In the genomic region with DNA sequence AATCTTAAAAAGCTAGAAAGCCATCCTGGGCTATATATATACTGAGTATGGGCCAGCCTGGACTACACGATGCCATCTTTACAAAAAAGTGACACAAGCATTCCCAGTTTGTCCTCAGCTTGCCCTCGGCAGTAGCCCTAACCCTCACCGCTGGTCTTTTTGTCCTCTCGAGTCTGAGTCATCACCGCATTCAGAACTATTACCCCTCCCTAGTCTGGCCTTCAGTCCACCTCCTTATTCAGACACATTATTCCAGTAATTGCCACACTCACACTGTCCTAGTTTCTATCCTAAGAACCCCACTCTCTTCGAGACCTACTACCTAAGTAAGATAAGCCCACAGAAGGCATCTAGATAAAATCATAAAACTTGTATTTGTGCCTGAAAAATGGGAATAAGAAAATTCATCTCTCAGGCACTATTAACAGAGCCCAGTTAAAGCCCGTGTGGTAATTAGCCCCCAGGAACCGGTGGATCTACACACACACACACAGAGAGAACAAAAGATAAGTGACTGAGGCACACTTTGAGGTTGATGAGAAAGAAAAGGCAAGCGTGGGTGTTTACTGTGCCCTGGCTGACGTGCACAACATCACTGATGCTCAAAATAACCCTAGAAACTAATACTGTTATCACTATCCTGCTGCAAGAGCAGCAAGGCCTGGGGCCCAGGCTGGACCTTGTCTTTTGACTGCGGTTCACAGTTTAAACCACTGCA, we compare ENCODE assay signal across 22 mouse cellular contexts. TPM values are rescaled to one million over a fixed set of nuclear protein-coding genes. Genes with fewer than 3 reads are reported as not detected.
DNase-seq lines count a peak whose midpoint lies in the region; ATAC-seq and TF ChIP-seq lines count a peak whose summit lies in the region.
"Had no signal": no experiment of that assay in that cellular context is flagged by ENCODE, and none has a peak within 500 bp of the region (broad histone marks: within the 10 kb centered on the region; RNA-seq: fewer than 3 reads in every experiment).

No protein-coding gene starts in this region.

- intact Hi-C loops in heart, postnatal 36 days (cut with DNase I), result no loop called here

- H3K27ac ChIP-seq in heart, embryonic 13.5 days (replicated peaks), result peak overlapping the region; percentile 46
- peak overlapping the region; percentile 73; the same call in 1 of the 2 replicates for H3K27ac ChIP-seq in lung, postnatal 0 days (ENCODE audit: low read length)
- H3K27ac ChIP-seq in stomach, postnatal 0 days (replicated peaks), result peak overlapping the region; percentile 80; the same call in 1 of the 2 replicates
- H3K27ac ChIP-seq: embryonic facial prominence, embryonic 10.5 days; midbrain, embryonic 15.5 days; neural tube, embryonic 15.5 days had no signal

- H3K36me3 ChIP-seq in heart, embryonic 13.5 days, result peaks cover 44% of the 10 kb centered on the region
- H3K36me3 ChIP-seq in lung, postnatal 0 days (ENCODE audit: insufficient read depth, low read length), result peaks cover 8% of the 10 kb centered on the region
- peaks cover 14% of the 10 kb centered on the region for H3K36me3 ChIP-seq in stomach, postnatal 0 days (ENCODE audit: control insufficient read depth, insufficient read depth, low read length)

- no peak for ATAC-seq in heart, embryonic 13.5 days (ENCODE audit: extremely low read depth, insufficient number of reproducible peaks, low FRiP score, low TSS enrichment)
- ATAC-seq in lung, postnatal 0 days, result no peak
- ATAC-seq in stomach, postnatal 0 days (ENCODE audit: low FRiP score, low TSS enrichment), result no peak
- ATAC-seq: CD4-positive, CD25-positive, alpha-beta regulatory T cell, adult 4 months; inflammation-experienced regulatory T-cells, adult 6 months; midbrain, embryonic 15.5 days had no signal

- H3K9me3 ChIP-seq in heart, embryonic 13.5 days, result no peaks in the 10 kb centered on the region
- H3K9me3 ChIP-seq in lung, postnatal 0 days (ENCODE audit: low read length), result no peaks in the 10 kb centered on the region
- H3K9me3 ChIP-seq in stomach, postnatal 0 days (ENCODE audit: control insufficient read depth, low read length), result no peaks in the 10 kb centered on the region
- H3K9me3 ChIP-seq: embryonic facial prominence, embryonic 10.5 days; midbrain, embryonic 15.5 days; neural tube, embryonic 15.5 days had no signal

- no peak for TF ChIP-seq EP300 in lung, postnatal 0 days (IDR thresholded peaks at IDR 0.05)
- TF ChIP-seq EP300 in stomach, postnatal 0 days (optimal IDR thresholded peaks at IDR 0.05), result no peak

- 0 out of 2 replicates have a peak overlapping the region, but pooled peaks have one; percentile 0 for H3K9ac ChIP-seq in heart, embryonic 13.5 days
- H3K9ac ChIP-seq in lung, postnatal 0 days (replicated peaks; ENCODE audit: low read depth), result no peak overlapping the region
- H3K9ac ChIP-seq in stomach, postnatal 0 days (ENCODE audit: low read length), result no peak overlapping the region
- H3K9ac ChIP-seq: midbrain, embryonic 15.5 days; neural tube, embryonic 15.5 days had no signal

- H3K4me3 ChIP-seq in heart, embryonic 13.5 days, result no peak overlapping the region
- H3K4me3 ChIP-seq in lung, postnatal 0 days (ENCODE audit: low read depth, low read length), result no peak overlapping the region
- H3K4me3 ChIP-seq in stomach, postnatal 0 days (ENCODE audit: low read depth, low read length), result no peak overlapping the region
- H3K4me3 ChIP-seq: embryonic facial prominence, embryonic 10.5 days; midbrain, embryonic 15.5 days; neural tube, embryonic 15.5 days had no signal

- DNase-seq in adrenal gland, adult (ENCODE audit: inconsistent age in 2 of 2, low spot score in 1 of 2), result peak; percentile 59 to 82
- DNase-seq in adrenal gland, adult 18-20 months (ENCODE audit: low spot score in 2 of 2), result no peak
- no peak for DNase-seq in heart, postnatal 36 days
- DNase-seq in lung, postnatal 0 days (ENCODE audit: low spot score), result no peak
- DNase-seq in lung, postnatal 14 days, result no peak
- DNase-seq in stomach, postnatal 0 days (ENCODE audit: low spot score), result no peak
- DNase-seq in thymus, adult 18-20 months, result no peak
- DNase-seq: cerebellum, adult 8-10 months; gastrocnemius, postnatal 14 days; kidney, adult 9 months; kidney, postnatal 25 days; lung, adult 18-20 months; right cerebral cortex, postnatal 14 days; spleen, adult 18-20 months; thymus, postnatal 4 days had no signal

- no peaks in the 10 kb centered on the region for H3K27me3 ChIP-seq in heart, embryonic 13.5 days (replicated peaks)
- no peaks in the 10 kb centered on the region for H3K27me3 ChIP-seq in lung, postnatal 0 days (replicated peaks; ENCODE audit: insufficient read depth, low read length)
- no peaks in the 10 kb centered on the region for H3K27me3 ChIP-seq in stomach, postnatal 0 days (ENCODE audit: control insufficient read depth, insufficient read depth, low read length)

- H3K4me1 ChIP-seq in heart, embryonic 13.5 days, result peaks cover 58% of the 10 kb centered on the region
- peaks cover 5% of the 10 kb centered on the region; the same call in 1 of the 2 replicates for H3K4me1 ChIP-seq in lung, postnatal 0 days (ENCODE audit: insufficient read depth, low read depth, low read length)
- H3K4me1 ChIP-seq in stomach, postnatal 0 days (replicated peaks; ENCODE audit: control insufficient read depth, insufficient read depth), result peaks cover 4% of the 10 kb centered on the region; the same call in 1 of the 2 replicates

- peak overlapping the region; percentile 10; the same call in 1 of the 2 replicates for H3K4me2 ChIP-seq in heart, embryonic 13.5 days
- peak overlapping the region; percentile 87 for H3K4me2 ChIP-seq in lung, postnatal 0 days (replicated peaks; ENCODE audit: low read depth, low read length)
- no peak overlapping the region for H3K4me2 ChIP-seq in stomach, postnatal 0 days (replicated peaks; ENCODE audit: low read depth)
- H3K4me2 ChIP-seq: liver, embryonic 11.5 days; midbrain, embryonic 15.5 days; neural tube, embryonic 15.5 days had no signal

- 62% methylated on average over 11 of the region's 11 CpGs for WGBS in heart, embryonic 13.5 days
- WGBS in lung, postnatal 0 days, result 68% methylated on average over 11 of the region's 11 CpGs
- 69% methylated on average over 11 of the region's 11 CpGs for WGBS in stomach, postnatal 0 days

- no peak for TF ChIP-seq CTCF in lung, postnatal 0 days (IDR thresholded peaks at IDR 0.05)
- no peak for TF ChIP-seq CTCF in stomach, postnatal 0 days (IDR thresholded peaks at IDR 0.05; ENCODE audit: low read depth)

RNA-seq across cellular contexts. Expression of a gene that starts 3.2 kb away (rescaled TPM):
- total RNA-seq in adrenal gland, adult 18-20 months (2021), result 100 to 1,000 TPM in 1 of 2 experiments, 10 to 100 TPM in 1; 81.8 to 108 TPM
- 30.6 and 34.2 TPM in 2 replicates for polyA plus RNA-seq in heart, embryonic 13.5 days (2015; fragmentation: Nextera tagmentation; extraction: Ambion mirVana)
- total RNA-seq in heart, postnatal 36 days (2021), result 10 to 100 TPM; 11.0 to 11.3 TPM
- 114 and 135 TPM in 2 replicates for polyA plus RNA-seq in lung, postnatal 0 days (2015; fragmentation: Nextera tagmentation; extraction: Ambion mirVana)
- 108 and 117 TPM in 2 replicates for polyA plus RNA-seq in stomach, postnatal 0 days (2015; fragmentation: Nextera tagmentation; extraction: Ambion mirVana)

RNA-seq across cellular contexts. Expression of a gene that starts 21.5 kb away (rescaled TPM):
- total RNA-seq in adrenal gland, adult 18-20 months (2021), result 10 to 100 TPM; 33.9 to 41.1 TPM
- polyA plus RNA-seq in heart, embryonic 13.5 days (2015; fragmentation: Nextera tagmentation; extraction: Ambion mirVana), result 7.4 and 7.7 TPM in 2 replicates
- total RNA-seq in heart, postnatal 36 days (2021), result 10 to 100 TPM; 22.2 to 24.0 TPM
- 23.0 and 23.1 TPM in 2 replicates for polyA plus RNA-seq in lung, postnatal 0 days (2015; fragmentation: Nextera tagmentation; extraction: Ambion mirVana)
- polyA plus RNA-seq in stomach, postnatal 0 days (2015; fragmentation: Nextera tagmentation; extraction: Ambion mirVana), result 15.3 and 23.6 TPM in 2 replicates

RNA-seq across cellular contexts. Expression of a gene that starts 35.4 kb away (rescaled TPM):
- 10 to 100 TPM; 70.0 to 95.0 TPM for total RNA-seq in adrenal gland, adult 18-20 months (2021)
- 14.5 and 16.9 TPM in 2 replicates for polyA plus RNA-seq in heart, embryonic 13.5 days (2015; fragmentation: Nextera tagmentation; extraction: Ambion mirVana)
- total RNA-seq in heart, postnatal 36 days (2021), result 10 to 100 TPM; 19.6 to 25.4 TPM
- 24.2 and 24.6 TPM in 2 replicates for polyA plus RNA-seq in lung, postnatal 0 days (2015; fragmentation: Nextera tagmentation; extraction: Ambion mirVana)
- 20.8 and 21.6 TPM in 2 replicates for polyA plus RNA-seq in stomach, postnatal 0 days (2015; fragmentation: Nextera tagmentation; extraction: Ambion mirVana)

RNA-seq across cellular contexts. Expression of a gene that starts 38.1 kb away (rescaled TPM):
- total RNA-seq in adrenal gland, adult 18-20 months (2021), result 10 to 100 TPM; 44.6 to 55.1 TPM
- polyA plus RNA-seq in heart, embryonic 13.5 days (2015; fragmentation: Nextera tagmentation; extraction: Ambion mirVana), result 20.2 and 22.2 TPM in 2 replicates
- total RNA-seq in heart, postnatal 36 days (2021), result 10 to 100 TPM; 25.6 to 25.8 TPM
- polyA plus RNA-seq in lung, postnatal 0 days (2015; fragmentation: Nextera tagmentation; extraction: Ambion mirVana), result 25.3 and 27.7 TPM in 2 replicates
- polyA plus RNA-seq in stomach, postnatal 0 days (2015; fragmentation: Nextera tagmentation; extraction: Ambion mirVana), result 14.1 and 15.3 TPM in 2 replicates

RNA-seq across cellular contexts. Expression of a gene that starts 39.5 kb away (rescaled TPM):
- 1 to 10 TPM; 8.9 to 9.5 TPM for total RNA-seq in adrenal gland, adult 18-20 months (2021)
- polyA plus RNA-seq in heart, embryonic 13.5 days (2015; fragmentation: Nextera tagmentation; extraction: Ambion mirVana), result 15.2 and 15.3 TPM in 2 replicates
- total RNA-seq in heart, postnatal 36 days (2021), result 1 to 10 TPM; 2.5 to 2.9 TPM
- 5.5 and 5.8 TPM in 2 replicates for polyA plus RNA-seq in lung, postnatal 0 days (2015; fragmentation: Nextera tagmentation; extraction: Ambion mirVana)
- polyA plus RNA-seq in stomach, postnatal 0 days (2015; fragmentation: Nextera tagmentation; extraction: Ambion mirVana), result 7.3 and 8.2 TPM in 2 replicates

Comparison
In these comparisons a context has a peak if more than half of its experiments do, and no peak if none do; other contexts are left out.
1. DNase-seq: peak in adrenal gland, adult (2 of 2); none in adrenal gland, adult 18-20 months (0 of 2), heart, postnatal 36 days (0 of 2), lung, postnatal 0 days (single experiment), lung, postnatal 14 days (single experiment), stomach, postnatal 0 days (single experiment) and thymus, adult 18-20 months (0 of 2).
2. Peak in every context shown above with its lines, with median percentiles within 50 percentile points of each other: H3K27ac ChIP-seq.